Mouse (Mus musculus): ENCODE measurements around the gene Crlf2.

The Crlf2 gene

GRCm38 (mm10) chr5:109547112-109547511, 11.7 kb downstream of the Crlf2 start:
- DNase-seq (ENCODE audit: low spot score), result no peak

- DNase-seq (ENCODE audit: low spot score), result no peak
These were observed 49.1 kb downstream of the Crlf2 start for GRCm38 (mm10) chr5:109509679-109510078.

DNA sequence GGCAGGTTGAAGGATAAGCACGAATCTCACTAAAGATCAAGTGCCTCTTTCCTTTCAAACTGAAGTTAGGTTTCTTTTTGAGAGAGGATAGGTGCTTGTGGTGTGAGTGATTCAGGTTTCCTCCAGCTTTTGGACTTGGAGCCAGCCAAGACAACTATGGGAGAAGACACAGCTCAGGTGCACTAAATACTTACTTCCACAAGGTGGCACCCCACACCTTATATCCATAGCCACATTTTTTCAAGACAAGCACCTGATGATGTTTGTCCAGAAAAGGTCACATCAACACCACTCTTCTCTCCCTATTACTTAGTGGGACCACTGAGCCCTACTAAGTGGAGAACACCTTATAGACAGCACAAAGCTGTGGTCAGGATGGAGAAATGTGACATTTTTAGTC, 52.1 kb downstream of the Crlf2 start:
- DNase-seq (ENCODE audit: low spot score), result peak; percentile 4

Measured in embryo, embryonic 10 days (tissue).